Mouse (Mus musculus) cortical plate, adult 2 months (tissue): Measurements from ENCODE around the gene Ier5.

Experiments used
- CTCF ChIP-seq: fragments of 200-500 bp; IDR thresholded peaks from 2 replicates; pipeline ENCODE4 v1.5.1; 2011; ENCODE audit warnings: mild to moderate bottlenecking, control low read depth, low read length; ENCODE audit not compliant: insufficient read depth; ENCODE audit errors: extremely low read depth
- POLR2A ChIP-seq: fragments of 200-500 bp; IDR thresholded peaks from 2 replicates; pipeline ENCODE4 v1.6.1; 2011; ENCODE audit warnings: mild to moderate bottlenecking, low read length, control low read depth; ENCODE audit not compliant: insufficient read depth; ENCODE audit errors: extremely low read depth

DNA sequence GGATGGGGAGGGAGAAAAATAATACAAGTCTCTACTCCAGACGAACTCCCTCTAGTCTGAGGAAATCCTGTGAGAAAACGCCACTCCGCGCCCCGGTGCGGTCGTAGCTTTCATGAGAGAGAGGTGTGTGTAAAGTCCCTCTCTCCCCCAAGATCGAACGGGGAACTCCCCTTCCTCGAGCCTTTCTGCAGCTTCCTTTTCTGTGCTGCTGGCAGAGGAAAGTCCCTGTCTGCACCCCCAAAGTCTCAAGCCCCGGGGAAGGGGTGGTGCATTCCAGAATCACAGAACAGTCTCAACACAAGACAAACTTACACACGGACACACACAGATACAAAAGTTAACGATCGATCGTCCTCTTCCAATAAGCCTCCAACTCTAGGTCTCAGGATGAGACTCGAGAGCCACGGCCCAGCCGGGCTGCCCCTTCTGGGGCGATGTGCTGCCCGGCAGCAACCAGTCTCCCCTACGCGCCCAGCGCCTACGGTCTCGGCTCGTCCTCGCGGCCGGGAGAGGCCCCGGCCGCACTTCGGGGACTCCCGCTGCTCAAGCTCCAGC lies 1.4 kb downstream of the Ier5 start:
- no peak for TF ChIP-seq CTCF
- no peak for TF ChIP-seq POLR2A
